Mouse (Mus musculus): Measurements from ENCODE around the gene Pgs1. TPM values are rescaled to one million over a fixed set of nuclear protein-coding genes. Genes with fewer than 3 reads are reported as not detected.

Pgs1 gene
- polyA plus RNA-seq, 1 experiment from 2014 or later = 41.8 TPM

DNA sequence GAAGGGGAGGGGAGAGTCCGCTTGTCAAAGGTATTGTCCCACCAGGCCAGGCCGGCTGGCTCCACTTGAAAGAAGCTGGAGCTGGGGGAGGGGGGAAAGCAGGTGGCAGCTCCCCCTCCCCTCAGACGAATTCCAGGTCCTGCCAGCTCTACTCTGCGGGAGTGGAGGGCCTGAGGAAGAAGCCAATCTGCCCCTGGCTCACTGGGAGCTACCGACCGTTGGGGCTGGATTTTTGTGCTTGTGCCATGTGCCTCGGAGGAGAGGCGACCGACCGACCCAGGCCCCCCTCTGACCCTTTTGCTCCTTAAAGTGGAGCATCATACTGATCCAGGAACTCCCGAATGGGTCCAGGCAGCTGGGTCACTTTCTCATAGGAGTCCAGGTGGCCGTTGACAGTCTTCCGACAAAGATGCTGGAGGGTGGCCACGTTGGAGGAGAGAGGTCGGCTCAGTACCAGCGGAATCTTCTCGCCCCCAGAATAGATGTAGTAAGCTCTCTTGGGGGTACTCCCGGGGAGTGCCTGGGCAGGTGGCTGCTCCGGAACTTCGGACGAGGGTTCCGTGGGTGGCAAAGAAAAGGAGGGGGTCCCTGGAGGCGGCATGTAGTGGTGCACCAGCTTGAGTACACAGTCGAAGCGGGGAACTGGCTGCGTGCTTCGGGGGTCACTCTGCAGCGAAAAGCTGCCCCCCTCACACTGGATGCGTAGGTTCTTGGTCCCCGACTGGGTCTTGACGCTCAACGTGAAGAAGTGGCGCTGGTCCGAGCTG, 18.7 kb upstream of the Pgs1 start:
- 18% methylated on average over 34 of the region's 34 CpGs for WGBS
- Histone ChIP-seq H3K4me2 (ENCODE audit: low read depth, low read length) (peak overlapping the region; percentile 98), H3K27me3 (ENCODE audit: control insufficient read depth, insufficient read depth, low read depth, low read length) (peaks cover 4% of the 10 kb centered on the region; the same call in 1 of the 2 replicates), H3K27ac (ENCODE audit: low read length) (no peak overlapping the region; the same call in 1 of the 2 replicates), H3K4me3 (ENCODE audit: low read length) (peak overlapping the region; percentile 85), H3K4me1 (replicated peaks; ENCODE audit: control insufficient read depth, insufficient read depth, low read length) (peaks cover 51% of the 10 kb centered on the region), H3K36me3 (ENCODE audit: control insufficient read depth, insufficient read depth, low read length) (no peaks in the 10 kb centered on the region), H3K9me3 (ENCODE audit: control insufficient read depth, low read length) (no peaks in the 10 kb centered on the region), H3K9ac (ENCODE audit: low read length) (peak overlapping the region; percentile 96)
- ATAC-seq (ENCODE audit: low read depth) = no peak

GRCm38 (mm10) chr11:117968016-117968671, 17.9 kb upstream of the Pgs1 start:
- no peaks in the 10 kb centered on the region for H3K36me3 ChIP-seq (ENCODE audit: control insufficient read depth, insufficient read depth, low read length)
- H3K4me1 ChIP-seq (replicated peaks; ENCODE audit: control insufficient read depth, insufficient read depth, low read length) = peaks cover 44% of the 10 kb centered on the region
- WGBS = under 1% methylated on average over 58 of the region's 64 CpGs
- H3K4me3 ChIP-seq (ENCODE audit: low read length) = peak overlapping the region; percentile 85
- peak overlapping the region; percentile 98 for H3K27ac ChIP-seq (ENCODE audit: low read length)
- H3K4me2 ChIP-seq (ENCODE audit: low read depth, low read length) = peak overlapping the region; percentile 98
- H3K27me3 ChIP-seq (ENCODE audit: control insufficient read depth, insufficient read depth, low read depth, low read length) = peaks cover 4% of the 10 kb centered on the region; the same call in 1 of the 2 replicates
- H3K9ac ChIP-seq (ENCODE audit: low read length) = peak overlapping the region; percentile 96
- ATAC-seq (ENCODE audit: low read depth) = no peak
- no peaks in the 10 kb centered on the region for H3K9me3 ChIP-seq (ENCODE audit: control insufficient read depth, low read length)

DNA sequence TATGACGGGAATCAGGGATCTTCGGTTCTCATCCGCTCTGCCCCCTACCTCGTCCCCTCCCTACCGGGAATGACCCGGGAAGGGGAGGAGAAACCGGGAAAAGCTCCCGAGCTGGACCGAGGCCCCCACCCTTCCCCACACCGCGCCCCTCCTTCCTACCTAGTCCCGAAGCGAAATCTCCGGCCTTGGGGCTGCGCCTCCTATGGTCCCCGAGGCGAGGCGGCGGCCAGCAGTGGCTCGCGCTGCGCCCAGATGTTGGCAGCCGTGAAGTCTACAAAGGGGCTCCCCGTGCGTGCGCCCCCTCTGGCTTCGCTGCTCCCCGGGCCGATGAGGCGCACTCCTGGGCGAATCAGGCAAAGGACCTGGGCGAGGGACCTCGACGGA, 17.4 kb upstream of the Pgs1 start:
- H3K36me3 ChIP-seq (ENCODE audit: control insufficient read depth, insufficient read depth, low read length) = no peaks in the 10 kb centered on the region
- 0% methylated on average over 32 of the region's 34 CpGs for WGBS
- H3K4me3 ChIP-seq (ENCODE audit: low read length) = peak overlapping the region; percentile 85
- H3K9me3 ChIP-seq (ENCODE audit: control insufficient read depth, low read length) = no peaks in the 10 kb centered on the region
- ATAC-seq (ENCODE audit: low read depth) = peak; percentile 51
- peak overlapping the region; percentile 98 for H3K4me2 ChIP-seq (ENCODE audit: low read depth, low read length)
- H3K9ac ChIP-seq (ENCODE audit: low read length) = peak overlapping the region; percentile 96
- peak overlapping the region; percentile 98 for H3K27ac ChIP-seq (ENCODE audit: low read length)
- H3K27me3 ChIP-seq (ENCODE audit: control insufficient read depth, insufficient read depth, low read depth, low read length) = peaks cover 4% of the 10 kb centered on the region; the same call in 1 of the 2 replicates
- peaks cover 46% of the 10 kb centered on the region for H3K4me1 ChIP-seq (replicated peaks; ENCODE audit: control insufficient read depth, insufficient read depth, low read length)

DNA sequence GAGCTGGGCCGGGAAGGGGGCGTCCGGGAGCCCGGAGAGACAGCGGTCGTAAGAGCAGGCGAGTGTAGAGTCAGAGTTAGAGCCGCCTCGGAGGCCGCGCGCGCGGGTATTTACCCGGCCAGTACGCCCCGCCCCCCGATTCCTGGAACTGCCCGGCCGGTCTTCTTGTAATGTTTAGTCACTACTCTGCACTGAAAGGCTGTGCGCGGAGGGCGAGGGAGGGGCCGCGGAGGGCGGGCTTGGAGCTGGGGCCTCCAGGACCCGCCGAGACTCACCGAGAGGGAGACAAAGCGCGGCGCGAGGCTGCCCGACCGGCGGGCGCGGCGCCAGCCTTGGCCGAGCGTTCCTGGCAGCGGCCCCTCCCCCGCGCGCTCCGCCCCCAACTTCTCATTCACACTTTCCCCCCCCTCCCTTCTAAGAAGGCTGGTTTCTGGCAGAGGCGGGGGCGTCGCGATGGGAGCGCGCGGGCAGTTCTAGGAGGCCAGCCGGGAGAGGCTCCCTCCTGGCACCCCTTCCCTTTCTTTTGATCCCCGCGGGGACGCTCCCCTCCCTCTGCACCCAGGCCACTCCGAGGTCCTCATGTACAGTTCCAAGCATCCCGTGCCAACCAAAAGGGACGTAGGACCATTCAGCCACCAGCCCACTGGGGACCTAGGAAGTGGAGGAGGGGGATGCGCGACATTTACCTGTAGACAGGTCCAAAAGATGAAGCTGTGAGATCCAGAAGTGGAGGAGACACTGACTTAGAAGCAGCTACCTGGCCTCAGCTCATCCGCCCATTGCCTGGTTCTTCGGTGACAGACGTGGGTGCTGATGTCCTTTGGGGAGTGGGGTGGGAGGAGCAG, 16.8 kb upstream of the Pgs1 start:
- ATAC-seq (ENCODE audit: low read depth) = peak; percentile 96
- H3K27me3 ChIP-seq (ENCODE audit: control insufficient read depth, insufficient read depth, low read depth, low read length) = peaks cover 4% of the 10 kb centered on the region; the same call in 1 of the 2 replicates
- H3K27ac ChIP-seq (ENCODE audit: low read length) = peak overlapping the region; percentile 98
- H3K9ac ChIP-seq (ENCODE audit: low read length) = peak overlapping the region; percentile 96
- no peaks in the 10 kb centered on the region for H3K9me3 ChIP-seq (ENCODE audit: control insufficient read depth, low read length)
- peak overlapping the region; percentile 98 for H3K4me2 ChIP-seq (ENCODE audit: low read depth, low read length)
- no peaks in the 10 kb centered on the region for H3K36me3 ChIP-seq (ENCODE audit: control insufficient read depth, insufficient read depth, low read length)
- peak overlapping the region; percentile 85 for H3K4me3 ChIP-seq (ENCODE audit: low read length)
- H3K4me1 ChIP-seq (replicated peaks; ENCODE audit: control insufficient read depth, insufficient read depth, low read length) = peaks cover 46% of the 10 kb centered on the region
- under 1% methylated on average over 39 of the region's 65 CpGs for WGBS

DNA sequence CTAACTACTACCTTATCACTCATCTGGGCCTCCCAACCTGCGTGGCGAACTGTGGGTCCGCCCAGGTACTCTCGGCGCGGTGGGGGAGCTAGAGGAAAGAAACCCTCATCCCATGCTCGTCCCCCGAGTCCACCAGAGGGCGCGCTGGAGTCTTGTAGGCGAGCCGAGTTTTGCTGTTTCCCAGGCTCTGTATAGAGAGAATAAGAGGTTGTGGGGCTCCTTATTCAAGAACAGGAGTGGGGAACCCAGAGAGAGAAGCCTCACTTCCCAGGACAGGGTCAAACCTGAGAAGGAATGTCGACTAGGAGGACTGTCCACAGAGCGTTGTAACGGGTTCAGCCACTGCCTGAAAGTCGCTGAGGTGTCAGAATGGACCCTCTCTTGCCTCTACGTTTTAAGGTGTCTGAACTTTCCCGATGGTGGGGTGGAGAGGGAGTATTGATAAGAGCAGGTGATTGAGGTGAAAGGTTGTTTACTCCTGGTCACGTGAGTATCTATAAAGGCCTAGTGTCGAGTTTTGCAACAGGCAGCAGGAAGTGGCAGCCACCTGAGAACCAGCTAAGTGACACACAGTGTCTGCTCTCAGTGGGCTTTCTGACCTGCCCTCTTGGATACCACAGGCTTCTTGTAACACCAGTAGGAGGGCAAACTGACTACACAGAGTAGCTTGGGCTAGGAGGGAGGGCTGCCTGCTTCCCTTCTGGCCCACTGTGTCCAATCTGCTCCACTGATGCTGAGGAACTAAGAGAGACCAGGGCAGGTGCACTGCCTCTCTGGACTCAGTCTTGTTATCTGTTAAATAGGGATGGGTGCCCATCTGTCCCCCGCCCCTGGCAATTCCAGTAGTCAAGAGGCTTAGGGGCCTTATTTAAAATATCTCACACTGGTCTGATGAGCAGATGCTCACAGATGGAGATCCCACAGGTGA, 15.9 kb upstream of the Pgs1 start, which contains the start of gene Socs3:
Socs3 (minus strand) TSS at position 103 of the 928 bp plus-strand sequence.
- peak within 1 kb of the TSS; percentile 85 for H3K4me3 ChIP-seq (ENCODE audit: low read length)
- H3K4me2 ChIP-seq (ENCODE audit: low read depth, low read length) = peak within 1 kb of the TSS; percentile 98
- H3K27me3 ChIP-seq (ENCODE audit: control insufficient read depth, insufficient read depth, low read depth, low read length) = peaks cover 4% of the 10 kb centered on the region; the same call in 1 of the 2 replicates
- peak; percentile 36 for ATAC-seq (ENCODE audit: low read depth)
- H3K36me3 ChIP-seq (ENCODE audit: control insufficient read depth, insufficient read depth, low read length) = no peaks in the 10 kb centered on the region
- H3K27ac ChIP-seq (ENCODE audit: low read length) = peak within 1 kb of the TSS; percentile 98
- peak within 1 kb of the TSS; percentile 96 for H3K9ac ChIP-seq (ENCODE audit: low read length)
- peaks cover 46% of the 10 kb centered on the region for H3K4me1 ChIP-seq (replicated peaks; ENCODE audit: control insufficient read depth, insufficient read depth, low read length)
- H3K9me3 ChIP-seq (ENCODE audit: control insufficient read depth, low read length) = no peaks in the 10 kb centered on the region
- WGBS = 9% methylated on average over 21 of the region's 21 CpGs

- no peak overlapping the region for H3K4me2 ChIP-seq (ENCODE audit: low read depth, low read length)
- H3K27ac ChIP-seq (ENCODE audit: low read length) = no peak overlapping the region
- peaks cover 4% of the 10 kb centered on the region; the same call in 1 of the 2 replicates for H3K27me3 ChIP-seq (ENCODE audit: control insufficient read depth, insufficient read depth, low read depth, low read length)
- WGBS = 82% methylated on average over 5 of the region's 6 CpGs
- ATAC-seq (ENCODE audit: low read depth) = no peak
- no peaks in the 10 kb centered on the region for H3K9me3 ChIP-seq (ENCODE audit: control insufficient read depth, low read length)
- H3K9ac ChIP-seq (ENCODE audit: low read length) = no peak overlapping the region
- H3K4me1 ChIP-seq (replicated peaks; ENCODE audit: control insufficient read depth, insufficient read depth, low read length) = peaks cover 49% of the 10 kb centered on the region
- no peaks in the 10 kb centered on the region for H3K36me3 ChIP-seq (ENCODE audit: control insufficient read depth, insufficient read depth, low read length)
- H3K4me3 ChIP-seq (ENCODE audit: low read length) = no peak overlapping the region
Measured at GRCm38 (mm10) chr11:117971100-117971499, 15.0 kb upstream of the Pgs1 start.

DNA sequence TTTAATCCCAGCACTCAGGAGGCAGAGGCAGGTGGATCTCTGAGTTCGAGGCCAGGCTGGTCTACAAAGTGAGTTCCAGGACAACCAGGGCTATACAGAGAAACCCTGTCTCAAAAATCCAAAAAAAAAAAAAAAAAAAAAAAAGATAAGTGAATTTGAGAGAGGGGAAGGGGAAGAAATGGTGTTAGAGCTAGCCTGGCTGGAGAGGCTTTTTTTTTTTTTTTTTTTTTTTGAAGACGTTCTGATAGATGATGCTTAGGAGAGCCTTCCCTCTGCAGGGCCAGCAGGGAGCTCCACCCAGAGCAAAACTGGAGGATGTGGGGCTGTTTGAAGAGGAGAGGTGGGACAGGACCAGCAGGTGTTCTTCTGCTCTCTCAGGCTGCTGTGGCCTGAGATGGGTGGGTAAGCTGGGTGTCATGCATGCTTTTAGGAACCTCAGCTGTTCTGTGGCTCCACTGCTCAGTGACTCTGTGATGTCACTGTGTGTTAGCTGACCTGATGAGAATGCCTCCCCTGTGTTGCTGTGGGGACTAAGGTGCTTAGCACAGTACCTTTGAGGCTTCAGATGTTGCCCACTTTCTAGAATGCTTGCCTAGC, 14.3 kb upstream of the Pgs1 start:
- Histone ChIP-seq H3K9ac (ENCODE audit: low read length) (no peak overlapping the region), H3K36me3 (ENCODE audit: control insufficient read depth, insufficient read depth, low read length) (no peaks in the 10 kb centered on the region), H3K27me3 (ENCODE audit: control insufficient read depth, insufficient read depth, low read depth, low read length) (peaks cover 4% of the 10 kb centered on the region; the same call in 1 of the 2 replicates), H3K4me3 (ENCODE audit: low read length) (no peak overlapping the region), H3K4me1 (replicated peaks; ENCODE audit: control insufficient read depth, insufficient read depth, low read length) (peaks cover 47% of the 10 kb centered on the region), H3K9me3 (ENCODE audit: control insufficient read depth, low read length) (no peaks in the 10 kb centered on the region), H3K27ac (ENCODE audit: low read length) (no peak overlapping the region), H3K4me2 (ENCODE audit: low read depth, low read length) (no peak overlapping the region)
- no peak for ATAC-seq (ENCODE audit: low read depth)
- 49% methylated on average over 2 of the region's 2 CpGs for WGBS

Measured in lung, embryonic 16.5 days (tissue).